Mouse (Mus musculus) embryonic facial prominence, embryonic 11.5 days (tissue): ENCODE measurements around the gene Bend4. TPM values are rescaled to one million over a fixed set of nuclear protein-coding genes. Genes with fewer than 3 reads are reported as not detected.
A peak's percentile ranks its signal among the peaks of the same experiment; 100 is the strongest.

ENCODE experiments used
- ATAC-seq: fragments of 200-750 bp; cut with Nextera tagmentation; replicated peaks from 2 replicates; pipeline ENCODE4 v1.8.0; 2017; ENCODE audit warnings: low read depth; ENCODE audit not compliant: insufficient number of reproducible peaks, low FRiP score, low TSS enrichment
- DNase-seq: peaks from one replicate; pipeline ENCODE4 v3.0.0-alpha.2; 2015; ENCODE audit warnings: low spot score
- H3K27ac ChIP-seq: fragments of 300-500 bp; sonication (generic); replicated peaks from 2 replicates; pipeline ENCODE4 v1.5.1; 2014; ENCODE audit warnings: mild to moderate bottlenecking, low read depth, low read length, control low read depth
- H3K27me3 ChIP-seq: fragments of 300-500 bp; sonication (generic); 2 replicates; pipeline ENCODE4 v1.6.1; 2014; ENCODE audit warnings: mild to moderate bottlenecking, low read length, moderate library complexity, mixed read lengths; ENCODE audit not compliant: control insufficient read depth, insufficient read depth
- H3K36me3 ChIP-seq: fragments of 300-500 bp; sonication (generic); replicated peaks from 2 replicates; pipeline ENCODE4 v1.6.1; 2014; ENCODE audit warnings: low read depth, mild to moderate bottlenecking, low read length, moderate library complexity, mixed read lengths; ENCODE audit not compliant: control insufficient read depth, insufficient read depth
- H3K4me1 ChIP-seq: fragments of 300-500 bp; sonication (generic); 2 replicates; pipeline ENCODE4 v1.6.1; 2014; ENCODE audit warnings: low read length, mixed read lengths; ENCODE audit not compliant: control insufficient read depth, insufficient read depth
- H3K4me2 ChIP-seq: fragments of 300-500 bp; sonication (generic); 2 replicates; pipeline ENCODE4 v1.6.1; 2014; ENCODE audit warnings: low read depth, mild to moderate bottlenecking, control low read depth, low read length, moderate library complexity
- H3K4me3 ChIP-seq: fragments of 300-500 bp; sonication (generic); 2 replicates; pipeline ENCODE4 v1.5.1; 2014; ENCODE audit warnings: low read depth, low read length, control low read depth
- H3K9ac ChIP-seq: fragments of 300-500 bp; sonication (generic); replicated peaks from 2 replicates; pipeline ENCODE4 v1.6.1; 2014; ENCODE audit warnings: mild to moderate bottlenecking, control low read depth, low read length
- H3K9me3 ChIP-seq: fragments of 300-500 bp; sonication (generic); replicated peaks from 2 replicates; pipeline ENCODE4 v1.6.1; 2016; ENCODE audit warnings: mild to moderate bottlenecking, low read length, inconsistent platforms, mixed read lengths; ENCODE audit not compliant: control insufficient read depth
- WGBS: fragments of 180-500 bp; shearing (Covaris S2); extraction: QIAGEN DNeasy Blood & Tissue Kit; methylation state at CpG from one replicate; pipeline ENCODE4 v1.1.7; 2014; 5-methylcytosine and 5-hydroxymethylcytosine counted together
- polyA plus RNA-seq: library from polyadenylated mRNA; unstranded; fragments of >200 nt; fragmentation: Nextera tagmentation; extraction: Ambion mirVana; gene quantifications from 2 replicates; pipeline ENCODE4 v1.2.1, GENCODE M21; 2014

The Bend4 gene
- polyA plus RNA-seq, 1 experiment from 2014 or later: 7.7 TPM

DNA sequence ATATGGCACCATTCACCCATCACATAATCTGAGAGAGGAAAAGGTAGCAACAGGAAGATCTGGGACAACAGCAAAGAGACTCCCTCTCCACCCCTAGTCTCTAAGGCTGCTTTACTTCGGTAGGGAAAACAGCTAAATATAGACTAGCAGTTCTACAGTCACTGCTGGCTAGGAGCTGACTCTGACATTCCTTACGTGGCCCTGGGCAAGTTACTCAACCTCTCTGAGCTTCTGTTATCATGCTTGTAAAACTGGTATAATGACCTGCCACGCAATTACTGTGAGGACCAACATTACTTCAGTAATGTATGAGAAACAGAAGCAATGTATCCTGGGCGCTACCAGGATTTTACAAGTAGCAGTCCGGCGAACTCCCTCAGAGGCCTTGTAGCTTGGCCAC is 19.7 kb downstream of the Bend4 start:
- DNase-seq (no peak), ATAC-seq (no peak)
- Histone ChIP-seq H3K9ac (no peak overlapping the region), H3K27ac (no peak overlapping the region), H3K4me2 (no peak overlapping the region), H3K9me3 (no peaks in the 10 kb centered on the region), H3K36me3 (no peaks in the 10 kb centered on the region), H3K4me1 (no peaks in the 10 kb centered on the region), H3K4me3 (no peak overlapping the region), H3K27me3 (no peaks in the 10 kb centered on the region)
- WGBS: 87% methylated on average over 6 of the region's 6 CpGs

DNA sequence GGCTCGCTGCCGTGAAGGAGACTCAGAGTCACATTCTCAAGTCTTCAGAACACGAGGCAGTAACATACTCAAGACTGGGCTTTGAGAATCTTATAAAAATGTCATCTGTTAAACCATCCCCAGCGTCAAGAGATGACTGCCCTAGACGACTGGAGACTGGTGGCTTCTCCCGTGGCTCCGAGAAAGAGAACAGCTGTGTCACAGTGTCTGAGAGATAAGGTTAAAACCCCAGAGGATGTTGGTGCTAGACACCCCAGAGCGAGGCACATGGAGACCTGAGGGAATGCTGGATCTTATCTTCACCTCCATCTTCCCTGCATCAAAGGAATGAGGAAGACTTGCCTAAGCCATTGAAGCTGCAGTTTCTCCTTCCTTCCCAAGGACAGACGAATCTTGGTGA is 23.2 kb downstream of the Bend4 start:
- no peak overlapping the region for H3K4me3 ChIP-seq
- H3K27me3 ChIP-seq: no peaks in the 10 kb centered on the region
- no peak overlapping the region for H3K9ac ChIP-seq
- no peak for DNase-seq
- ATAC-seq: no peak
- H3K4me1 ChIP-seq: no peaks in the 10 kb centered on the region
- no peak overlapping the region for H3K27ac ChIP-seq
- WGBS: 83% methylated on average over 9 of the region's 9 CpGs
- H3K9me3 ChIP-seq: no peaks in the 10 kb centered on the region
- H3K36me3 ChIP-seq: no peaks in the 10 kb centered on the region
- no peak overlapping the region for H3K4me2 ChIP-seq

DNA sequence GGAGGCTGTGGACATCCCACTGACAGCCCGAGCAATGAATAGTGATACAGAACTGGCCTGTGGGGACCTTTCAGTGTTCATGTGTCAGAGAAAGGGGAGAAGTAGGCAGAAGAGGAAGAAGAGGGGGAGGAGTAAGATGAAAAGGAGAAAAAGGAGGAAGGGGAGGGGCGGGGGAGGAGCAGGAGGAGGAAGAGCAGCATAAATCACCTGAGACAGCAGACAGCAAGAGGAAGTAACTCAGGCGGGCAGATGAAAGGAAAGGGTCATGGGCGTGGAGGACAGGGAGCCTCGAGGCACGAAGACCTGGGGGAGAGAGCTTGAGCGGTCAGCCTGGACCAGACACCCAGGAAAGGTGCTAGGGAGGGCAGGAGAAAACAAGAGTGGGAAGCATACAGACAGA is 23.7 kb downstream of the Bend4 start:
- Histone ChIP-seq H3K27me3 (no peaks in the 10 kb centered on the region), H3K9me3 (no peaks in the 10 kb centered on the region), H3K4me3 (no peak overlapping the region), H3K4me2 (no peak overlapping the region), H3K4me1 (no peaks in the 10 kb centered on the region), H3K9ac (no peak overlapping the region), H3K27ac (no peak overlapping the region), H3K36me3 (no peaks in the 10 kb centered on the region)
- DNase-seq: no peak
- WGBS: 84% methylated on average over 7 of the region's 7 CpGs
- ATAC-seq: no peak

DNA sequence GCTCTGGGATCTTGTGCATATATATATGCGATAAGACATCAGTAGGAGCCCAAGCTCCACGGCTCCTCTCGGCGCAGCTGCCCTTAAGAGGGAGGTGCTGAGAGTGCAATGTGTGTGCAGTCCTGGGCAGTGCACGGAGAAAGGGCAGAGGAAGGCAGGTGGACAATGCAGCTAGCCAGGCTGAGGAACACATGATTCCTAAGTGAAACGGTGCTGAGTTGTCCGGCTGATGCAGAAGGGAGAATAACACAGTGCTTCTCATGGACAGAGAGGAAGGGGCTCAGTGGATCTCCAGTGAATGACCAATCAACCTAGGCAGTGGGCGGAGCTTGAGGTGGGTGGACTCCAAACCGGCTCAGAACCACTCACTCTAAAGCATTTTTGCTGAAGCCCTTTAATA is 26.5 kb downstream of the Bend4 start:
- WGBS: 79% methylated on average over 9 of the region's 9 CpGs
- H3K9me3 ChIP-seq: no peaks in the 10 kb centered on the region
- DNase-seq (no peak), ATAC-seq (no peak)
- H3K36me3 ChIP-seq: no peaks in the 10 kb centered on the region
- H3K4me2 ChIP-seq: no peak overlapping the region
- no peaks in the 10 kb centered on the region for H3K4me1 ChIP-seq
- H3K9ac ChIP-seq: no peak overlapping the region
- H3K4me3 ChIP-seq: no peak overlapping the region
- H3K27ac ChIP-seq: no peak overlapping the region
- no peaks in the 10 kb centered on the region for H3K27me3 ChIP-seq

DNA sequence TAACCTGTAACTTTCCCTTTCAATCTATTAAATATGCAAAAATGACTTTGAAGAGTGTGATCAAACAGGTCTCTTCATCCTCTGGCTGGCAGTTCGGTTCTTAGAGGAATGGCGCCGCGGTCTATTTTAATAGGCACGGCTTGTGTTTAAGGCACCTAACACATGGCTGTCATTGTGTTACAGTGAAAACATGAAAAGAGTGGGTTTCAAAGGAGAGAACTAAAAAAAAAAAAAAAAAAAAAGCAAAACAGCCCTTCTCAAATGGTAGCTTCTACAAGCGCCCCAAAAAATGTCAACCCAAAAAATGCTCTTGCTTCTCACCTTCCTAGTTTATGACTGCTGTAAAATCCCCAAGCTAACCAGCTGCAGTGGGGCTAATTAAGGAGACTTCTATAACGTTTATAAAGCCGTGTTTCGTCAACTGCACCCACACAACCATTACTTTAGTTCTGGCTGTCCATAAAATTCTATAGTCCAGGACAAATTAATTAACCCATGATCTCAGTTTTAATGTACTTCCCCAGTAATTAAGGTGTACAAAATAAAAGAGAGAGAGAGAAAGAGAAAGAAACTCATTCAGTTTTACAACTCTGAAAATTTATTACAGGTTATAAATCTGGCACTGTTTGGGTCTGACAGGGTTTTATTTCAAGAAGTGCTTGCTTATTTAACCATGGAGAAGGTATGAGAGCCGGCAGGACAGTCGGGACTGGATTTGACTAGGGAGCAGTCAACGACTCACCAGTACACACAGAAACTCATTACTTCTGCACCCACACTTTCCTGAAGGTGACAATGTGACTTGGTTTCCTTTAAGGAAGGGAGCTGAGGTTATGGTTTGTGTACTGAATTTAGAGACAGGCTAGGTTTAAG is 27.3 kb downstream of the Bend4 start:
- ATAC-seq (no peak), DNase-seq (no peak)
- Histone ChIP-seq H3K9ac (no peak overlapping the region), H3K36me3 (no peaks in the 10 kb centered on the region), H3K4me2 (no peak overlapping the region), H3K27ac (no peak overlapping the region), H3K4me3 (no peak overlapping the region), H3K27me3 (no peaks in the 10 kb centered on the region), H3K4me1 (no peaks in the 10 kb centered on the region), H3K9me3 (no peaks in the 10 kb centered on the region)
- WGBS: 87% methylated on average over 12 of the region's 12 CpGs

DNA sequence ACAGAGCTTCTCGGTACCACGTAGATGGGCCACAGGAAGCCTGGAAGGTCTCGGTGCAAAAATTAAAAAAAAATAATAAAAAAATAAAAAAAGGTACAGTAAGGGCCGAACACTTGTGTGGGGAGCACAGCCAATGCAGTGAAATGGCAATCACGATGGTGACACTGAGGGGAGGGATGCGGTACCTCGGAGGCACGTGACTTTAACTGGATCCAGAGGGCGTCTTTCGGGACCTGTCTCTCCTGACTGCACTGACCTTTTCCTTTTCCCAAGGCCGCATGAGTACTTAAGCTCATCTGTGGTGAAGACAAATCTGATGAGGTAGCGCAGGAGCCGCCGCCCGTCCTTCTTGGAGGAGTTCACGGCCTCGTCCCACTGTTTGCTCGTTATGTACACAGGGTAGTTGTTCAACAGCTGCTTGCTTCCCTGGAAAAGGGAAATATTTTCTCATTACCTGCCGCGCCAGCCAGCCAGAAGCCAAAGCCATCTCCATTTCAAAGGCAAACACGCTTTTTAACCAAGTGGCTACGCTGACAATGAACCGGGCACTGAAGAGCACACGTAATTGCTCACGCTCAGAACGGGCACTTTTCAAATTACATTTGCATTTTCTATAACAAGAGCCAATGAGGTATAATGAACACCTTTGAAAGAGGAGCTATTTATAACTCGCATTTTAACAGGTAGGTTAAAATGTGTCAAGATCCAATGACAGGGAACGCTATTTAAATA is 28.1 kb downstream of the Bend4 start:
- Histone ChIP-seq H3K4me2 (no peak overlapping the region), H3K27me3 (no peaks in the 10 kb centered on the region), H3K4me3 (no peak overlapping the region), H3K9ac (no peak overlapping the region), H3K36me3 (no peaks in the 10 kb centered on the region), H3K27ac (no peak overlapping the region), H3K9me3 (no peaks in the 10 kb centered on the region), H3K4me1 (no peaks in the 10 kb centered on the region)
- WGBS: 87% methylated on average over 28 of the region's 28 CpGs
- DNase-seq (no peak), ATAC-seq (no peak)

DNA sequence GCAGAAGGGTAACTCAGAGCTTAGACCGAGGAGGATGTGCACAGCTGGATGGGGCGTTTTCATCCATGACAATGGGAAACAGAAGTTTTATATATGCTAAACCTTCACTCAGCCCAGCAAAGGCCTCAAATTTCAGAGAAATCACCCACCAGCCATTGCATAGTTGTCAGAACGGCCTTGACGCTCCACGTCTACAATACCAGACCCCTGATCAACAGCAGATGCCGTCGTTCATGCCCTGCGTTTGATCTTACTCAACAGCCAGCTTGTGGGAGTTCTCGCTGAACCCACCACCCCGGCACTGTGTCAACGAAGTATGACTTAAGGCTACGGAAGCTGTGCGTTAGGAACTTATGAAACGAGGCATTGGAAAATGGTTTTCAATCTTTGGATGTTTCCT is 30.9 kb downstream of the Bend4 start:
- DNase-seq: peak; percentile 78
- peak; percentile 65; the same call in 1 of the 2 replicates for ATAC-seq
- no peak overlapping the region for H3K4me2 ChIP-seq

DNA sequence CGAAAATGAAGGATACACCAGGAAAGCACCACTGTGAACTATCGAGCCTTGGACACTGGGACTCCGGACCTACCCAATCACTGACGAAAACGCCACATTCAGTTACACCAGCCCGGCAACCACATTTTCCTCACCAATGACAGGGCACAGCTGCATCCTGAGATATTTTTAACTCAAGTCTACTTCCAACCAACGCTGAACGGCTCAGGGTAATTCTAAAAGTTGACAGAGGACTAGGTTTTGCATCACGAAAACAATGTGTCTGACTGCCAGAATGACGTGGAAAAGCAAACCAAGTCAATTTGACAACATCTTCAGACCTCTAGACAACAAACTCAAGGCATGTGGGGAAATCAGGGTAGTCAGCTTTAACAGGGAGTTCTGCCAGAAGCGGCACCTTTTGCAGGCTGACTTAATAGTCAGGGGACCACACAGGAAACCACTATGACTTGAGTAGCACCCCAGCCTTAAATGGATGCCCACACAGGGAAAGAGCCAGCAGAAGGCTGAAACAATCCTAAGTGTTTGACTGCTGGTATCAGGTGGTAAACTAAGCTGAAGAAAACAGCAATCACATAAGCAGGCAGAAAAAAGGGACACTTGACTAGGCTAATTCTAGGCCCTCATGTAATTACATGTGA is 32.8 kb downstream of the Bend4 start:
- no peaks in the 10 kb centered on the region for H3K9me3 ChIP-seq
- DNase-seq (no peak), ATAC-seq (no peak)
- H3K36me3 ChIP-seq: no peaks in the 10 kb centered on the region
- H3K27me3 ChIP-seq: no peaks in the 10 kb centered on the region
- 87% methylated on average over 11 of the region's 11 CpGs for WGBS
- no peak overlapping the region for H3K27ac ChIP-seq
- no peak overlapping the region for H3K4me3 ChIP-seq
- no peak overlapping the region for H3K4me2 ChIP-seq
- no peaks in the 10 kb centered on the region for H3K4me1 ChIP-seq
- H3K9ac ChIP-seq: no peak overlapping the region

More for the DNA sequence above, 30.9 kb downstream of the Bend4 start:
- Histone ChIP-seq H3K27ac (no peak overlapping the region), H3K4me1 (no peaks in the 10 kb centered on the region), H3K4me3 (no peak overlapping the region), H3K27me3 (no peaks in the 10 kb centered on the region), H3K36me3 (no peaks in the 10 kb centered on the region), H3K9me3 (no peaks in the 10 kb centered on the region), H3K9ac (no peak overlapping the region)
- WGBS: 59% methylated on average over 14 of the region's 14 CpGs
